Mouse (Mus musculus) adrenal gland, adult 8-10 months (tissue): ENCODE results near the gene Lpar1. TPM values are rescaled to one million over a fixed set of nuclear protein-coding genes. Genes with fewer than 3 reads are reported as not detected.

ENCODE experiments used
- DNase-seq: peaks from one replicate; pipeline ENCODE4 v3.0.0; 2022
- total RNA-seq, 4 experiments: library from RNA; stranded (reverse); gene quantifications; 2 replicates each; pipeline ENCODE4 v1.2.4; 2022

Lpar1 gene
- 10 to 100 TPM; 18.1 to 34.1 (median 27.7) TPM for total RNA-seq

- DNase-seq, result no peak
Measured at GRCm38 (mm10) chr4:58553631-58554358, at the start of gene Lpar1. TSS of gene Lpar1 (minus strand) at chr4:58553898.

- no peak for DNase-seq
Measured at GRCm38 (mm10) chr4:58585942-58586341, 32.2 kb upstream of the Lpar1 start.

- DNase-seq, result no peak
Measured at GRCm38 (mm10) chr4:58581191-58581590, 27.5 kb upstream of the Lpar1 start.

- DNase-seq, result no peak
Measured at GRCm38 (mm10) chr4:58580516-58580915, 26.8 kb upstream of the Lpar1 start.

- DNase-seq, result no peak
Measured at GRCm38 (mm10) chr4:58580098-58580497, 26.4 kb upstream of the Lpar1 start.

GRCm38 (mm10) chr4:58578488-58578887 is 24.8 kb upstream of the Lpar1 start:
- no peak for DNase-seq

- DNase-seq, result no peak
Measured at GRCm38 (mm10) chr4:58577382-58578048, 23.8 kb upstream of the Lpar1 start.

GRCm38 (mm10) chr4:58575831-58576230 is 22.1 kb upstream of the Lpar1 start:
- DNase-seq, result no peak

- DNase-seq, result no peak
Measured at GRCm38 (mm10) chr4:58574024-58574423, 20.3 kb upstream of the Lpar1 start.

- DNase-seq, result no peak
Measured at GRCm38 (mm10) chr4:58572446-58572845, 18.7 kb upstream of the Lpar1 start.

- DNase-seq, result no peak
Measured at GRCm38 (mm10) chr4:58571661-58572060, 18.0 kb upstream of the Lpar1 start.

- DNase-seq, result no peak
Measured at GRCm38 (mm10) chr4:58571232-58571631, 17.5 kb upstream of the Lpar1 start.

GRCm38 (mm10) chr4:58568486-58568885 is 14.8 kb upstream of the Lpar1 start:
- DNase-seq, result no peak

GRCm38 (mm10) chr4:58562776-58563175 is 9.1 kb upstream of the Lpar1 start:
- DNase-seq, result no peak

GRCm38 (mm10) chr4:58557001-58557400 is 3.3 kb upstream of the Lpar1 start:
- DNase-seq, result no peak

- no peak for DNase-seq
Measured at GRCm38 (mm10) chr4:58554359-58554838, 701 bp upstream of the Lpar1 start.

- peak; percentile 56 for DNase-seq
Measured at GRCm38 (mm10) chr4:58552731-58553630, 717 bp downstream of the Lpar1 start.

GRCm38 (mm10) chr4:58552229-58552628 is 1.5 kb downstream of the Lpar1 start:
- DNase-seq, result no peak

- DNase-seq, result peak; percentile 69
Measured at GRCm38 (mm10) chr4:58551820-58552219, 1.9 kb downstream of the Lpar1 start.

- peak; percentile 35 for DNase-seq
Measured at GRCm38 (mm10) chr4:58547725-58548124, 6.0 kb downstream of the Lpar1 start.

GRCm38 (mm10) chr4:58547273-58547565 is 6.5 kb downstream of the Lpar1 start:
- DNase-seq, result no peak

- no peak for DNase-seq
Measured at GRCm38 (mm10) chr4:58546441-58547272, 7.0 kb downstream of the Lpar1 start.
